Mouse (Mus musculus) fibroblast of lung, adult 2 months (primary cell): ENCODE data around the gene Brd3.
A peak's percentile ranks its signal among the peaks of the same experiment; 100 is the strongest.

Experiments used
- DNase-seq: peaks from one replicate; pipeline ENCODE4 v3.0.0-alpha.2; 2011; ENCODE audit warnings: low read depth

The Brd3 gene

GRCm38 (mm10) chr2:27471170-27471584, 36.3 kb downstream of the Brd3 start:
- DNase-seq: no peak

GRCm38 (mm10) chr2:27470535-27470934, 36.9 kb downstream of the Brd3 start:
- no peak for DNase-seq

- DNase-seq: no peak
These were observed 37.5 kb downstream of the Brd3 start for GRCm38 (mm10) chr2:27469991-27470355.

- no peak for DNase-seq
These were observed 38.0 kb downstream of the Brd3 start for GRCm38 (mm10) chr2:27469292-27469990.

- no peak for DNase-seq
These were observed 44.6 kb downstream of the Brd3 start for GRCm38 (mm10) chr2:27462901-27463300.

GRCm38 (mm10) chr2:27461881-27462660, 45.4 kb downstream of the Brd3 start:
- no peak for DNase-seq

- DNase-seq: no peak
These were observed 46.8 kb downstream of the Brd3 start for GRCm38 (mm10) chr2:27460651-27461050.

- DNase-seq: no peak
These were observed 47.3 kb downstream of the Brd3 start for GRCm38 (mm10) chr2:27460163-27460562.

- DNase-seq: no peak
These were observed 47.7 kb downstream of the Brd3 start for GRCm38 (mm10) chr2:27459735-27460134.

- DNase-seq: no peak
These were observed 57.2 kb downstream of the Brd3 start for GRCm38 (mm10) chr2:27450226-27450625.

- DNase-seq: no peak
These were observed 59.7 kb downstream of the Brd3 start for GRCm38 (mm10) chr2:27447782-27448181.

GRCm38 (mm10) chr2:27446812-27447211, 60.6 kb downstream of the Brd3 start:
- DNase-seq: no peak

- no peak for DNase-seq
These were observed 61.6 kb downstream of the Brd3 start for GRCm38 (mm10) chr2:27445910-27446309.

- no peak for DNase-seq
These were observed 64.1 kb downstream of the Brd3 start for GRCm38 (mm10) chr2:27443450-27443708.

- no peak for DNase-seq
These were observed 64.6 kb downstream of the Brd3 start for GRCm38 (mm10) chr2:27442708-27443449.

- peak; percentile 97 for DNase-seq
These were observed 65.4 kb downstream of the Brd3 start, which contains the start of gene Brd3os for GRCm38 (mm10) chr2:27441767-27442707. Brd3os (plus strand) TSS chr2:27442324.

- no peak for DNase-seq
These were observed 69.2 kb downstream of the Brd3 start for GRCm38 (mm10) chr2:27438281-27438680.

GRCm38 (mm10) chr2:27437876-27438275, 69.6 kb downstream of the Brd3 start:
- DNase-seq: no peak

GRCm38 (mm10) chr2:27432599-27432998, 74.9 kb downstream of the Brd3 start:
- DNase-seq: no peak

- DNase-seq: no peak
These were observed 76.8 kb downstream of the Brd3 start for GRCm38 (mm10) chr2:27430621-27431020.

- DNase-seq: no peak
These were observed 79.4 kb downstream of the Brd3 start for GRCm38 (mm10) chr2:27428071-27428470.
